Mouse (Mus musculus): Measurements from ENCODE around the gene Babam2.

GRCm38 (mm10) chr5:32089481-32089880 is 392.0 kb downstream of the Babam2 start:
- TF ChIP-seq CTCF (IDR thresholded peaks at IDR 0.05; ENCODE audit: borderline replicate concordance, extremely low read depth, insufficient read depth, insufficient read length): no peak
- TF ChIP-seq POLR2A (IDR thresholded peaks at IDR 0.05; ENCODE audit: borderline replicate concordance, extremely low read depth, insufficient read depth, insufficient read length, poor library complexity, severe bottlenecking): no peak

Data from brain, embryonic 14.5 days (tissue).